Mouse (Mus musculus) G1E (cell line): ENCODE measurements around the gene Diaph3.

ENCODE experiments used
- CTCF ChIP-seq: IDR thresholded peaks from 2 replicates; pipeline ENCODE4 v1.5.1; 2012; ENCODE audit warnings: low read depth, low read length, inconsistent platforms, mixed read lengths
- TAL1 ChIP-seq: conservative IDR thresholded peaks from 2 replicates; pipeline ENCODE4 v1.6.1; 2012; ENCODE audit warnings: low read depth, low read length, inconsistent platforms, mixed read lengths

- TF ChIP-seq CTCF = no peak
- TF ChIP-seq TAL1 = no peak
These were observed 214.2 kb downstream of the Diaph3 start for GRCm38 (mm10) chr14:86926827-86927226.
